ENCODE assay signal across 25 mouse cellular contexts in genomic region chr11:108382664-108383063, GRCm38 (mm10). TPM values are rescaled to one million over a fixed set of nuclear protein-coding genes. Genes with fewer than 3 reads are reported as not detected.
A peak's percentile ranks its signal among the peaks of the same experiment; 100 is the strongest.
DNase-seq lines count a peak whose midpoint lies in the region; ATAC-seq and TF ChIP-seq lines count a peak whose summit lies in the region.
"Had no signal": no experiment of that assay in that cellular context is flagged by ENCODE, and none has a peak within 500 bp of the region (broad histone marks: within the 10 kb centered on the region; RNA-seq: fewer than 3 reads in every experiment).

No protein-coding gene starts in this region.

- no peak overlapping the region for H3K4me2 ChIP-seq in liver, embryonic 12.5 days
- no peak overlapping the region for H3K4me2 ChIP-seq in liver, postnatal 0 days (ENCODE audit: low read depth, low read length)
- no peak overlapping the region for H3K4me2 ChIP-seq in midbrain, embryonic 11.5 days
- H3K4me2 ChIP-seq in midbrain, embryonic 16.5 days (ENCODE audit: low read length) = no peak overlapping the region

- no peak for TF ChIP-seq CTCF in liver, adult 2 months (IDR thresholded peaks at IDR 0.05; ENCODE audit: low read depth, low read length)
- no peak for TF ChIP-seq CTCF in liver, postnatal 0 days (IDR thresholded peaks at IDR 0.05; ENCODE audit: low read depth)

- no peaks in the 10 kb centered on the region for H3K27me3 ChIP-seq in liver, adult 2 months (ENCODE audit: control insufficient read depth, insufficient read depth, low read length)
- no peaks in the 10 kb centered on the region for H3K27me3 ChIP-seq in liver, embryonic 12.5 days (replicated peaks)
- no peaks in the 10 kb centered on the region for H3K27me3 ChIP-seq in liver, postnatal 0 days (ENCODE audit: insufficient read depth, low read length)
- H3K27me3 ChIP-seq in midbrain, embryonic 11.5 days (ENCODE audit: control insufficient read depth, insufficient read depth, low read length) = no peaks in the 10 kb centered on the region
- no peaks in the 10 kb centered on the region for H3K27me3 ChIP-seq in midbrain, embryonic 16.5 days (ENCODE audit: control insufficient read depth, insufficient read depth, low read depth, low read length)
- H3K27me3 ChIP-seq: CH12.LX, Patski had no signal

- H3K4me1 ChIP-seq in liver, adult 2 months (ENCODE audit: control insufficient read depth, insufficient read depth, low read length) = peaks cover 12% of the 10 kb centered on the region; the same call in 1 of the 2 replicates
- peaks cover 4% of the 10 kb centered on the region; the same call in 1 of the 2 replicates for H3K4me1 ChIP-seq in liver, embryonic 12.5 days
- no peaks in the 10 kb centered on the region for H3K4me1 ChIP-seq in liver, postnatal 0 days (ENCODE audit: insufficient read depth)
- H3K4me1 ChIP-seq in midbrain, embryonic 11.5 days (ENCODE audit: control insufficient read depth, insufficient read depth, low read length) = peaks cover 3% of the 10 kb centered on the region; the same call in 1 of the 2 replicates
- peaks cover 7% of the 10 kb centered on the region for H3K4me1 ChIP-seq in midbrain, embryonic 16.5 days (ENCODE audit: control insufficient read depth, insufficient read depth, low read length)

- H3K9ac ChIP-seq in liver, adult 2 months (ENCODE audit: low read depth, low read length) = no peak overlapping the region
- H3K9ac ChIP-seq in liver, embryonic 12.5 days = no peak overlapping the region
- no peak overlapping the region for H3K9ac ChIP-seq in liver, postnatal 0 days (replicated peaks)
- H3K9ac ChIP-seq in midbrain, embryonic 11.5 days (ENCODE audit: low read length) = no peak overlapping the region
- H3K9ac ChIP-seq in midbrain, embryonic 16.5 days (ENCODE audit: low read depth, low read length) = no peak overlapping the region

- no peaks in the 10 kb centered on the region for H3K9me3 ChIP-seq in liver, embryonic 12.5 days (replicated peaks)
- H3K9me3 ChIP-seq in liver, postnatal 0 days (ENCODE audit: low read length) = no peaks in the 10 kb centered on the region
- no peaks in the 10 kb centered on the region for H3K9me3 ChIP-seq in midbrain, embryonic 11.5 days (ENCODE audit: control insufficient read depth, low read length)
- H3K9me3 ChIP-seq in midbrain, embryonic 16.5 days (replicated peaks; ENCODE audit: control insufficient read depth, low read length, poor library complexity, severe bottlenecking) = no peaks in the 10 kb centered on the region

- no peak overlapping the region for H3K4me3 ChIP-seq in liver, adult 2 months (ENCODE audit: insufficient read depth, low read depth, low read length)
- no peak overlapping the region for H3K4me3 ChIP-seq in liver, embryonic 12.5 days
- no peak overlapping the region for H3K4me3 ChIP-seq in liver, postnatal 0 days (ENCODE audit: low read depth, low read length)
- no peak overlapping the region for H3K4me3 ChIP-seq in midbrain, embryonic 11.5 days (ENCODE audit: low read depth, low read length)
- no peak overlapping the region for H3K4me3 ChIP-seq in midbrain, embryonic 16.5 days (ENCODE audit: low read depth, low read length)

- peak; percentile 58 for DNase-seq in liver, adult 2 months (ENCODE audit: extremely low read depth, low read depth, low spot score)
- no peak for DNase-seq in liver, postnatal 0 days
- DNase-seq in liver (no peak), R1 (ENCODE audit: low read depth, low spot score) (peak; percentile 14)
- peak; percentile 28 for DNase-seq in midbrain, embryonic 11.5 days (ENCODE audit: low spot score, missing footprints)
- no peak for DNase-seq in right cerebral cortex, adult 2 months (ENCODE audit: low spot score in 2 of 2)
- DNase-seq: adrenal gland, adult 2 months; adrenal gland, adult 8-10 months; adrenal gland, postnatal 10 days; adrenal gland, postnatal 14 days; adrenal gland, postnatal 25 days; adrenal gland, postnatal 36 days; B cell, adult 2 months; cerebellum, adult 11 months; cerebellum, adult 11-12 months; cerebellum, adult 18-20 months had no signal

- ATAC-seq in liver, embryonic 12.5 days = no peak
- ATAC-seq in liver, postnatal 0 days = peak; percentile 56
- no peak for ATAC-seq in midbrain, embryonic 11.5 days (ENCODE audit: low FRiP score)
- no peak for ATAC-seq in midbrain, embryonic 16.5 days
- ATAC-seq: activated CD4-positive, CD25-positive, alpha-beta regulatory T cell, adult 4 months; CD4-positive, CD25-positive, alpha-beta regulatory T cell, adult 4 months; Patski had no signal

- H3K36me3 ChIP-seq in liver, adult 2 months (ENCODE audit: control insufficient read depth, insufficient read depth, low read length) = no peaks in the 10 kb centered on the region
- H3K36me3 ChIP-seq in liver, embryonic 12.5 days = no peaks in the 10 kb centered on the region
- H3K36me3 ChIP-seq in liver, postnatal 0 days (replicated peaks; ENCODE audit: insufficient read depth, low read length) = no peaks in the 10 kb centered on the region
- no peaks in the 10 kb centered on the region for H3K36me3 ChIP-seq in midbrain, embryonic 11.5 days (ENCODE audit: control insufficient read depth, insufficient read depth, low read length)
- H3K36me3 ChIP-seq in midbrain, embryonic 16.5 days (ENCODE audit: control insufficient read depth, insufficient read depth, low read length) = no peaks in the 10 kb centered on the region
- H3K36me3 ChIP-seq: G1E had no signal

- TF ChIP-seq POLR2A in liver, adult 2 months (IDR thresholded peaks at IDR 0.05; ENCODE audit: extremely low read depth, insufficient read depth, low read length) = no peak

- WGBS in liver, adult 2 months = 44% methylated on average over 3 of the region's 3 CpGs
- 55% methylated on average over 3 of the region's 3 CpGs for WGBS in liver, embryonic 12.5 days (ENCODE audit: insufficient replicate concordance)
- WGBS in liver, postnatal 0 days (ENCODE audit: insufficient replicate concordance) = 60% methylated on average over 3 of the region's 3 CpGs
- whole genome bisulfite sequencing in midbrain, embryonic 11.5 days = 72% methylated on average over 3 of the region's 3 CpGs
- 85% methylated on average over 3 of the region's 3 CpGs for WGBS in midbrain, embryonic 16.5 days

- H3K27ac ChIP-seq in liver, adult 2 months (replicated peaks; ENCODE audit: insufficient read depth, low read depth, low read length) = no peak overlapping the region
- no peak overlapping the region for H3K27ac ChIP-seq in liver, embryonic 12.5 days
- no peak overlapping the region for H3K27ac ChIP-seq in liver, postnatal 0 days (ENCODE audit: low read depth)
- no peak overlapping the region for H3K27ac ChIP-seq in midbrain, embryonic 11.5 days (ENCODE audit: low read depth, low read length)
- H3K27ac ChIP-seq in midbrain, embryonic 16.5 days (ENCODE audit: low read length) = no peak overlapping the region

- H3K79me2 ChIP-seq in liver, adult 2 months (ENCODE audit: control insufficient read depth, insufficient read depth, low read length) = no peaks in the 10 kb centered on the region

- TF ChIP-seq EP300 in liver, postnatal 0 days (IDR thresholded peaks at IDR 0.05; ENCODE audit: low read depth) = no peak

RNA-seq across cellular contexts. Expression of gene Prkca, which starts 38.9 kb away (rescaled TPM):
- 4.3 and 4.8 TPM in 2 replicates for total RNA-seq in liver, adult 2 months (2014; rRNA removed)
- 2.3 and 2.8 TPM in 2 replicates for polyA plus RNA-seq in liver, adult 2 months (2012; rRNA removed)
- 6.4 and 7.5 TPM in 2 replicates for polyA plus RNA-seq in liver, embryonic 12.5 days (2016; fragmentation: Nextera tagmentation; extraction: Ambion mirVana)
- 2.9 and 3.0 TPM in 2 replicates for polyA plus RNA-seq in liver, postnatal 0 days (2015; fragmentation: Nextera tagmentation; extraction: Ambion mirVana)
- polyA plus RNA-seq in midbrain, embryonic 11.5 days (2014; fragmentation: Nextera tagmentation; extraction: Ambion mirVana) = 3.3 and 4.5 TPM in 2 replicates
- polyA plus RNA-seq in midbrain, embryonic 16.5 days (2015; fragmentation: Nextera tagmentation; extraction: Ambion mirVana) = 5.1 and 6.5 TPM in 2 replicates
- polyA plus RNA-seq: G1E had no signal

RNA-seq across cellular contexts. Expression of gene Apoh, which starts 39.5 kb away (rescaled TPM):
- total RNA-seq in liver, adult 2 months (2014; rRNA removed) = 3,004 and 3,021 TPM in 2 replicates
- 2,202 and 2,235 TPM in 2 replicates for polyA plus RNA-seq in liver, adult 2 months (2012; rRNA removed)
- polyA plus RNA-seq in liver, embryonic 12.5 days (2016; fragmentation: Nextera tagmentation; extraction: Ambion mirVana) = 36.3 and 36.7 TPM in 2 replicates
- polyA plus RNA-seq in liver, postnatal 0 days (2015; fragmentation: Nextera tagmentation; extraction: Ambion mirVana) = 3,365 and 3,457 TPM in 2 replicates
- polyA plus RNA-seq in midbrain, embryonic 11.5 days (2014; fragmentation: Nextera tagmentation; extraction: Ambion mirVana) = not detected in 2 replicates
- 0.30 and 0.41 TPM in 2 replicates for polyA plus RNA-seq in midbrain, embryonic 16.5 days (2015; fragmentation: Nextera tagmentation; extraction: Ambion mirVana)
- total RNA-seq: adrenal gland, postnatal 25 days; ES-E14; G1E; MEL had no signal
- polyA plus RNA-seq: activated CD4-positive, CD25-positive, alpha-beta regulatory T cell, adult 4 months; CD4-positive, CD25-positive, alpha-beta regulatory T cell, adult 4 months; G1E had no signal

RNA-seq across cellular contexts. Expression of gene Cep112, which starts 42.3 kb away (rescaled TPM):
- total RNA-seq in liver, adult 2 months (2014; rRNA removed) = 0.65 and 0.81 TPM in 2 replicates
- 0.21 TPM in 1 of 2 replicates, not detected in the other for polyA plus RNA-seq in liver, adult 2 months (2012; rRNA removed)
- 2.7 and 2.8 TPM in 2 replicates for polyA plus RNA-seq in liver, embryonic 12.5 days (2016; fragmentation: Nextera tagmentation; extraction: Ambion mirVana)
- polyA plus RNA-seq in liver, postnatal 0 days (2015; fragmentation: Nextera tagmentation; extraction: Ambion mirVana) = 0.66 and 1.1 TPM in 2 replicates
- polyA plus RNA-seq in midbrain, embryonic 11.5 days (2014; fragmentation: Nextera tagmentation; extraction: Ambion mirVana) = 21.3 and 28.5 TPM in 2 replicates
- 28.6 and 31.1 TPM in 2 replicates for polyA plus RNA-seq in midbrain, embryonic 16.5 days (2015; fragmentation: Nextera tagmentation; extraction: Ambion mirVana)
- total RNA-seq: MEL had no signal
- polyA plus RNA-seq: G1E had no signal

Comparison
In these comparisons a context has a peak if more than half of its experiments do, and no peak if none do; other contexts are left out.
1. DNase-seq: peak in liver, adult 2 months (single experiment), midbrain, embryonic 11.5 days (single experiment) and R1 (single experiment); none in liver, postnatal 0 days (single experiment), liver (single experiment) and right cerebral cortex, adult 2 months (0 of 2).
2. RNA of gene Apoh, which starts 39.5 kb away (polyA plus RNA-seq): 3,365 to 3,457 TPM in liver, postnatal 0 days and 2,202 to 2,235 TPM in liver, adult 2 months; 36.3 to 36.7 TPM in liver, embryonic 12.5 days, 0.30 to 0.41 TPM in midbrain, embryonic 16.5 days and not detected in midbrain, embryonic 11.5 days; every median in the first group is over 10 times any median in the second.